Mouse (Mus musculus) cortical plate, adult 2 months (tissue): ENCODE data around the gene Ago4. TPM values are rescaled to one million over a fixed set of nuclear protein-coding genes. Genes with fewer than 3 reads are reported as not detected.

Experiments
- H3K27ac ChIP-seq: fragments of 200-500 bp; 2 replicates; pipeline ENCODE4 v1.5.1; 2012; ENCODE audit warnings: low read length, control low read depth, inconsistent platforms; ENCODE audit not compliant: insufficient read depth
- H3K4me1 ChIP-seq: fragments of 200-500 bp; 2 replicates; pipeline ENCODE4 v1.6.1; 2011; ENCODE audit warnings: low read length; ENCODE audit not compliant: control insufficient read depth, insufficient read depth
- H3K4me3 ChIP-seq: fragments of 200-500 bp; 2 replicates; pipeline ENCODE4 v1.5.1; 2011; ENCODE audit warnings: mild to moderate bottlenecking, low read length, control low read depth; ENCODE audit not compliant: insufficient read depth
- CTCF ChIP-seq: fragments of 200-500 bp; IDR thresholded peaks from 2 replicates; pipeline ENCODE4 v1.5.1; 2011; ENCODE audit warnings: mild to moderate bottlenecking, control low read depth, low read length; ENCODE audit not compliant: insufficient read depth; ENCODE audit errors: extremely low read depth
- POLR2A ChIP-seq: fragments of 200-500 bp; IDR thresholded peaks from 2 replicates; pipeline ENCODE4 v1.6.1; 2011; ENCODE audit warnings: mild to moderate bottlenecking, low read length, control low read depth; ENCODE audit not compliant: insufficient read depth; ENCODE audit errors: extremely low read depth
- polyA plus RNA-seq: library from polyadenylated mRNA; depleted of rRNA; stranded (reverse); fragments of >200 nt; gene quantifications from 2 replicates; pipeline ENCODE4 v1.2.3, GENCODE M21; 2012

Gene Ago4
- polyA plus RNA-seq, 1 experiment: 5.6 TPM

DNA sequence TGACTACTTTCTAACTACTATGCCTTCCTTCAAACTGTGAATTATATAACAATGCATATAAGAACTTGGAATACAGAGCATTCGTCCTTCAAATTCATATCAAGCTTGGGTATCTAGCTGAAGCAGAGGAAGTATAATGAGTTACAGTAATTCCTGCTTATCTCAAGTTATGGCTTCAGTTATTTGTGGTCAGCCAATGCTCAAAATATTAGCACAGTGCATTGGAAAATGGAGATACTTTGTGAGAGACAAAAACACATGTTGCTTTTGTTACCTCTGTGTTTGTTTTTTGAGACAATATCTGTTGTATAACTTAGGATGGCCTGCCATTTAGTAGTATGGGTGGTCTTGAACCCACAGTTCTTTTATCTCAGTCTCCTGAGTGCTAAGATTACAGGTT, 34.7 kb downstream of the Ago4 start:
- Histone ChIP-seq H3K4me1 (no peaks in the 10 kb centered on the region), H3K4me3 (no peak overlapping the region), H3K27ac (no peak overlapping the region)
- TF ChIP-seq POLR2A: no peak
- no peak for TF ChIP-seq CTCF

DNA sequence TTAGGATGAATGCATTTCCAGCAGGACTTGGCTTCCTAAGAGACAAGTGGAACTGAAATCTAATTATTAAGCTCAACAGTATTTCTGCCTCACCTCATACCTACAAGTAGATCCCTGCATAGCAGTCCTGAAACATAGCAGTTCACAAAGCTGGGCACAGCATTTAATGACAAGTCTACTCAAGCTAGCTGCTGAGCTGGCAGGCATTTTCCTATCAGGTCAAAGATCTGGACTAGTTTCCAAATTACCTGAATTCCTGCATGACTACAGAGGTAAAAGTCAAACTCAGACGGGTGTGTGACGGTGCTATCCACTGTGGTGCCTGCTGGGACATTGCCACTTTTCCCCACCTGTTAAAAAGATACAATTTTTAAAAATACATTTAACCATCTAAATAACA, 36.3 kb downstream of the Ago4 start:
- no peak overlapping the region for H3K27ac ChIP-seq
- no peaks in the 10 kb centered on the region for H3K4me1 ChIP-seq
- H3K4me3 ChIP-seq: no peak overlapping the region
- TF ChIP-seq CTCF: no peak
- no peak for TF ChIP-seq POLR2A

DNA sequence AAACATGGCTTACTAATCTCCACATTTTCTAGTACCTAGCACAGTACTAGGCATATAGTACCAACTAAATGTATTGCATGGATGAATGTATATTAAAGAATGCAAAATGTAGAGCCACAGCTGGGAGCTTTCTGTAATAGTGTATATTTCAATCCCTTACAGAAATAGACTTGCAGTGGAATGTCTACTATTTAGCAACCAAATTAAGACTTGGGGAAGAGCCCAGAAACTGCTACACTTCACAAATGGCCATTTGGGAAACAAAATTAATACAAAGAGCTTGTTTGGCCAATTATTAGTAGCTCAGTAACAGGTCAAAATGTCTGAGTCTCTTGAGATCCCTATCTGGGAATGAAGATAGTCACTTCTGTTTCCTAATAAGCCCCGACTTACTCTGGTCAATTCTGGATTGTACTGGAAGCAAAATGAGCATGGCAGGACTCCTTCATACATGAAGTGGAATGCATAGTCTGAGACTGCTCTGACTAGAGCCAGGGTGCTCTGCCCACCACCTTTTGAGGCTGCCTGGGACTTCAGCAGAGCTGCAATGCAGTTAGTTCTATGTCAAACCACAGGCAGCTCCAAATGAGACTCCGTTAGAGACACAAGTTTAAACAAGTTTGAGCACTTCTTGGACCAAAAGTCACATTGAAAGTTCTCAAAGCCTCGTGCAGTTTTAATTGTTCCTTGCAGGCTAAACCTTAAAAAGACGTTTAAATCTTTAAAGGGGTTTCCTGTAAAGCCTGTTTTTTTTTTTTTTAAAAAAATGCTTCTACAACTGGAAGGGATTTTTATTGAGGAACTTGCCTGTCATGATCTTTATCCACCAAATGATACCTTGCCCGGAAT, 37.1 kb downstream of the Ago4 start:
- no peak for TF ChIP-seq POLR2A
- TF ChIP-seq CTCF: no peak
- H3K27ac ChIP-seq: no peak overlapping the region
- no peak overlapping the region for H3K4me3 ChIP-seq
- H3K4me1 ChIP-seq: no peaks in the 10 kb centered on the region

DNA sequence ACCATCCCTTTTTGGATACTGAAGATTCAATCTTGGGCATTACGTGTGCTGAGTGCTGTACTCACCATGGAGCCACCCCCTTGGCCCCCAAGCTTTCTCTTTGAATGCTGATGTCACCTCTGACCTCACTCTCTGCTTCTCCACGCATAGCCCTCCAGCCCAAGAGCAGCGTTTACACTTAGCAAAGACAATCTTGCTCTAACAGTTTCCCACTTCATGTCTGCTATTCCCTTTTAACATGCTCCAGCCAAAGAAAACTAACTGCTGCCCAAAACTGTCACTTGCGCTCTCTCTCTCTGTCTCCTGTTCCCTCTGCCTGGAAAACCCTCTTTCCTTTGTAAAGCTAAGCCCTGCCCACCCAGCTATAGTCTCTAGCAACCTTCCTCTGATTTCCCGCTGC, 37.8 kb downstream of the Ago4 start:
- Histone ChIP-seq H3K27ac (no peak overlapping the region), H3K4me3 (no peak overlapping the region), H3K4me1 (no peaks in the 10 kb centered on the region)
- no peak for TF ChIP-seq CTCF
- TF ChIP-seq POLR2A: no peak

DNA sequence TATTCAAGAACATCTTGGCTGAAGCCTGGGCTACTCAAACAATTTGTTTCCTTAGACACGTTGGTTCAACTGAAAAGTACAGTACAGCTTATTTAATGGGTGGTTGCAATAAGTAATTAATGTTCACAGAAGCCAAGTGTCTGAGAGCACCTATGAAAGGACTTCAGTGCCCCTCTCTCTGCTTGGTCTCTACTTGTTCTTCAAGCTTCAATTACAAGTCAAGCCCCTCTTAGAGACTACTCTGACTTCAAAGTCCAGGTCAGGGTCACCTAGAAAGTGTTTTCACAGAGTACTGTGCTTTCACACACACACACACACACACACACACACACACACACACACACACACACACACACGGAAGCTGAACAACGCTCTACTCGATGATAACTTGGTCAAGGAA, 39.9 kb downstream of the Ago4 start:
- no peak for TF ChIP-seq POLR2A
- TF ChIP-seq CTCF: no peak
- Histone ChIP-seq H3K4me1 (no peaks in the 10 kb centered on the region), H3K4me3 (no peak overlapping the region), H3K27ac (no peak overlapping the region)

DNA sequence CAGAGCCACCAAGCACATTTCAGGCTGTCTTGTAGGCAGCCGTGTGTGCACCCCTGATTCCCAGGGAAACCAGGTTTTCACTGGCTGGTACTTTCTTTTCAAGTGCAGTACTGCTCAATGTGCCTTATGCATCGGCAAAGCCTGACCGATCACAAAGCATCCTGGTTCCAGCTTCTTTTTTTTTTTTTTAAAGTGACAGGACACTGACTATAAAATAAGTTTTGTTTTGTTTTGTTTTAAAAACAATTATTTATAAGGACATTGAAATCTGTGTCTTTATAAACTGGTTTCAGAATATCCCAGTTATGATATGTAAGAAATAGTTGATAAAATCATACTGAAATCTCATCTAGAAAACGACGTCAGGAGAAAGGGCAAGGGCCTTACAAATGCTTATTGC, 41.3 kb downstream of the Ago4 start:
- Histone ChIP-seq H3K27ac (no peak overlapping the region), H3K4me1 (no peaks in the 10 kb centered on the region), H3K4me3 (no peak overlapping the region)
- TF ChIP-seq POLR2A (no peak), CTCF (no peak)

DNA sequence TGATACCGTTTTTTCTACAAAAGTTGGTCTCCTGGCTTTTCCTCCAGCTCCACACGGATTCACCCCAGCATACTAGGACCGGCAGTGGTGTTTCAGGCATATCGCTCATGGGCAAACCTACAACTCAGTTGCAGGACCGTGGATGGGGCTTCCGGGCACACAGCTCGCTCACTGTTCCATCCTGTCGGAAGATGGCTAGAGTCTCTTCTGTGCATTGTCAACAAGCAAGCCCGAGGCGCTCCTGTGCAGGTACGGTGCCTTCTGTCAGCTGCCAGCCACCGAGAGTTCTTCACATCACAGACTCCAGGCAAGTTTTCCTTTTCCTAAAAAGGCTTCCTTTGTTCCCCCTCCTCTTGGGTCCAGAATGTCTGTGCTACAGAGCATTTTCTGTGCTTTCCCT, 42.5 kb downstream of the Ago4 start:
- Histone ChIP-seq H3K27ac (no peak overlapping the region), H3K4me3 (no peak overlapping the region), H3K4me1 (peaks cover 2% of the 10 kb centered on the region; the same call in 1 of the 2 replicates)
- TF ChIP-seq POLR2A (no peak), CTCF (no peak)

DNA sequence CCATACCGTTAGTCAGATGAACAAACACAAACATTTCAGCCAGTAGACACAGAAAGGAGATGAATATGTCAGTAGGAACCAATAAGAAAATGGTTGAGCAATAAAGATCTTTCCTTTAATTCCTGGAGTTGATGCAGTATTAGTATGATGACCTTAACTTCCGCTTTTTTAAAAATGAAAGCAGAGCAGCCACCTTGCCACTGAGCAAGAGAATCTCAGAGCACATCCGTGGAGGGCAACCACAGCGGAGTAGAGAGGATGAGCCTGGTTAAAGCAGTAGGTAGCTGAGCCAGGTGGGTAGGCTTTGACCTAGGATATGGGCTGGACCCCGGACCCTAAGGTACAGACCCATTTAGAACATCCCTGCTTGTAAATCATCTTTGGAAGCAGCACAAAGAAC, 43.5 kb downstream of the Ago4 start:
- Histone ChIP-seq H3K4me3 (no peak overlapping the region), H3K4me1 (peaks cover 2% of the 10 kb centered on the region; the same call in 1 of the 2 replicates), H3K27ac (no peak overlapping the region)
- TF ChIP-seq POLR2A (no peak), CTCF (no peak)

DNA sequence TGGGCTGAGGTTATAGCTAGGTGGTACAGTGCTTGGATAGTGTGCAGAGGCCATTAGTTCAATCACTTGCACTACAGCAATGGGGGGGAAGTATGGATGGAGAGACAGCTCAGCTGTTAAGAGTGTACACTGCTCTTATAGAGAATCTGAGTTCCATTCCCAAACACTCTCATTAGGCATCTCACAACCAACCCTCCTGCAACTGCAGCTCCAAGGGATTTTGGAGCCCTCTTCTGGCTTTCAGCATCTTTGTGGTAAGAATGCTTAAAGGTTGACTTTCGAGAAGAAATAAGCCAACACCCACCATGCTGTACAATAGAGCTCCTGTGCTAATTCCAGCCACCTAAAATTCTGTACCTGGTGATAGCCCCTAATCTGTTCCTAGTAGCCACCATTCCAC, 47.1 kb downstream of the Ago4 start:
- no peak overlapping the region for H3K4me3 ChIP-seq
- peaks cover 2% of the 10 kb centered on the region; the same call in 1 of the 2 replicates for H3K4me1 ChIP-seq
- TF ChIP-seq POLR2A: no peak
- TF ChIP-seq CTCF: peak; percentile 24
- H3K27ac ChIP-seq: no peak overlapping the region

DNA sequence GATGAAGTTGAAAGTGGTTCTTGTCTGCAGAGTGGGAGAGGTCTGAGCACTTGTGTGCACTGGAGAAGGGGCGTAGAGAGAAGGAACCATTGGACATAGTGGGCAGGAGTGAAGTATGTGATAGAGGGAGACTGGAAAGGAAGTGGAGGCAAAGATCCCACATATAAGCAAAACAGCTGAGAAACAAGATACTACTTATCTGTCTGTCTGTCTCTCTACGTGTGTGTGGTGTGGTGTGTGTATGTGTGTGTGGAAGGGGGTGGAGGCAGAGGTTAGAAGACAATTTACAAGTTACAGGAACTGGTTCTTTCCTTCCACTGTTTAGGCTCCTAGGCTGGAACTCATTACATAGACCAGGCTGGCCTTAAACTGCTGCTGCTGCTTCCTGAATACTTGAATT, 48.2 kb downstream of the Ago4 start:
- H3K4me1 ChIP-seq: peaks cover 2% of the 10 kb centered on the region; the same call in 1 of the 2 replicates
- H3K27ac ChIP-seq: no peak overlapping the region
- H3K4me3 ChIP-seq: no peak overlapping the region
- TF ChIP-seq POLR2A (no peak), CTCF (no peak)
